Mouse (Mus musculus) brain, embryonic 14.5 days (tissue): ENCODE results near the gene Bmpr1a.

Experiments used
- CTCF ChIP-seq: fragments of 200-500 bp; IDR thresholded peaks from 2 replicates; pipeline ENCODE4 v1.5.1; 2012; ENCODE audit warnings: inconsistent platforms, mild to moderate bottlenecking, moderate library complexity, borderline replicate concordance; ENCODE audit not compliant: insufficient read depth, insufficient read length; ENCODE audit errors: extremely low read depth
- POLR2A ChIP-seq: fragments of 200-500 bp; IDR thresholded peaks from 2 replicates; pipeline ENCODE4 v1.6.1; 2012; ENCODE audit warnings: mild to moderate bottlenecking, inconsistent platforms, borderline replicate concordance; ENCODE audit not compliant: poor library complexity, insufficient read depth, insufficient read length, severe bottlenecking; ENCODE audit errors: extremely low read depth

- TF ChIP-seq CTCF (no peak), POLR2A (no peak)
These were observed 13.2 kb downstream of the Bmpr1a start for GRCm38 (mm10) chr14:34489928-34490327.
